Mouse (Mus musculus): ENCODE measurements around the gene Krtap10-4. TPM values are rescaled to one million over a fixed set of nuclear protein-coding genes. Genes with fewer than 3 reads are reported as not detected.
A peak's percentile ranks its signal among the peaks of the same experiment; 100 is the strongest.

Gene Krtap10-4
- not detected in 2 replicates for total RNA-seq (2017)

GRCm38 (mm10) chr10:77826951-77827350 lies at the start of gene Krtap10-4:
Gene Krtap10-4, minus strand, starts transcription at chr10:77827095.
- no peak for ATAC-seq (replicated peaks in 1 of 2; ENCODE audit: insufficient read depth in 1 of 2, low FRiP score in 2 of 2, low TSS enrichment in 1 of 2, low read depth in 1 of 2, poor library complexity in 2 of 2, severe bottlenecking in 2 of 2)

- no peak for ATAC-seq (replicated peaks in 1 of 2; ENCODE audit: insufficient read depth in 1 of 2, low FRiP score in 2 of 2, low TSS enrichment in 1 of 2, low read depth in 1 of 2, poor library complexity in 2 of 2, severe bottlenecking in 2 of 2)
Observed at GRCm38 (mm10) chr10:77869651-77870050, 42.8 kb upstream of the Krtap10-4 start.

DNA sequence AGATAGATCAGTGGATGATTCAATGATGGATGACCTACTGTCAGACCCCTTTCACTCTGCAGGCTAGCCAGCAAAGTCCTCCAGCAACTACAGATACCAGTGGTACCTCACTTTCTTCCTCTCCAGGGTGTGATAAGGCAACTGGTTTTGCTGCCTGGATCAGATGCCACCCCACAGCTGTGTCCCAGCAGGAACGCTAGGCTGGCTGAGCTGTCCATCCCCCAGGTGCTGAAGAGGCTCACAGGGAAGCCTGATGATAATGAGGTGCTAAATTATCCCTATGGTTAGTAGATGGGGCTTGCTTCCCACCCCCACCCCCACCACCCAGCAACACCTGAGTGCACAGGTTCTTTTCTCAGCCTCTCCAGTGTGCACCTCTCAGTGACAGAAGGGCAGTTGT lies 40.7 kb upstream of the Krtap10-4 start:
- ATAC-seq (replicated peaks in 1 of 2; ENCODE audit: insufficient read depth in 1 of 2, low FRiP score in 2 of 2, low TSS enrichment in 1 of 2, low read depth in 1 of 2, poor library complexity in 2 of 2, severe bottlenecking in 2 of 2) = no peak

DNA sequence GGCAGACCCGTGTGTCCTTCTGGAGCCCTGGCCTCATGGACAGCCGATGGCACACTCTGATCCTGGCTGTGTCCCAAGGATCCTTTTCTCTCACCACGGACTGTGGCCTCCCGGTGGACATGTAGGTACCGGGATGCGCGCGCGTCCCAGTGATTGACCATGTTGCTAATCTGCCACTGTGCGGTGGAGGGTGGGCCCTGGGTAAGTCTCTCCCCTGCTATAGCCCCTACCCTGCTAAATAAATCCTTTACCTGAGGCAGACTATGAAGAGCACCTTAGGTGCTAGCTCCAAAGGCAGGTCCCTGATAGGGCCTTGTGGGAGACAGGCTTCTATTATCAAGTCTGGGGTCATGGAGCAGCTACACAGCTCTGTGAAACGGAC lies 37.9 kb upstream of the Krtap10-4 start:
- no peak for ATAC-seq (replicated peaks in 1 of 2; ENCODE audit: insufficient read depth in 1 of 2, low FRiP score in 2 of 2, low TSS enrichment in 1 of 2, low read depth in 1 of 2, poor library complexity in 2 of 2, severe bottlenecking in 2 of 2)

DNA sequence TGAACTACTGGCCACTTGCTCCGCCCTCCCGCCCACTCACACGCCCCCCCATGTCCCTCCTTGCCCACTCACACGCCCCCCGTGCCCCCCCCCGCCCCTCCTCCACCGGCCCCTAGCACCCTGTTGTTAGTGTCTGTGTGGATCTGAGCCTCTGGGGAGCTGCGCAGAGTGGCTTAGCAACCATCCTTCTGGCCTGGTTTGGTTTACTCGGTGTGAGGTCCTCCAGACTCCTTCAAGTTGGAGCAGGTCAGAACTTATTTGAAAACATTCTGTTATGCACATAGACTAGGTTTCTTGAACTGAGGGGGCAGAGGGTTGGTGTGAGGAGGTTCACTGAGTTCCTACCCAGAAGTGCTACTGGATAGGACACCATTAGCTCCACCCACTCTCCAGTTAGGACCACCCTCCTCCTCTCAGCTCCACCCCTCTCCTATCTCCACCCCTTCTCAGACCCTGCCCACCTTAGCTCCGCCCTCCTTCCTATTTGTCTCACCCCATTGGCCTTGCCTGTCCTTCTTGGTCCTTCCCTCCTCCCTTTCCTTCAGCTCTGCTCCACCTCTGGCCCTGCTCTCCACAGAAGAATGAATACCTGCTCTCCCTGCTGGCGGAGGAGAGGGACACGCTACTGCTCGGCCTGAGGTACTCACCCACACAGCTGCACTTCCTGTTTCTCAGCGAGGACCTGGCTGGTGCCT lies 37.3 kb upstream of the Krtap10-4 start:
- peak; percentile 97 to 98 for ATAC-seq (replicated peaks in 1 of 2; ENCODE audit: insufficient read depth in 1 of 2, low FRiP score in 2 of 2, low TSS enrichment in 1 of 2, low read depth in 1 of 2, poor library complexity in 2 of 2, severe bottlenecking in 2 of 2)

- no peak for ATAC-seq (replicated peaks in 1 of 2; ENCODE audit: insufficient read depth in 1 of 2, low FRiP score in 2 of 2, low TSS enrichment in 1 of 2, low read depth in 1 of 2, poor library complexity in 2 of 2, severe bottlenecking in 2 of 2)
Observed at GRCm38 (mm10) chr10:77861675-77862074, 34.8 kb upstream of the Krtap10-4 start, which contains the start of gene Gm3285. Gene Gm3285, plus strand, starts transcription at chr10:77861975.

GRCm38 (mm10) chr10:77852559-77852958 lies 25.7 kb upstream of the Krtap10-4 start, which contains the start of gene Gm10318:
Gene Gm10318, plus strand, starts transcription at chr10:77852859.
- ATAC-seq (replicated peaks in 1 of 2; ENCODE audit: insufficient read depth in 1 of 2, low FRiP score in 2 of 2, low TSS enrichment in 1 of 2, low read depth in 1 of 2, poor library complexity in 2 of 2, severe bottlenecking in 2 of 2) = no peak

DNA sequence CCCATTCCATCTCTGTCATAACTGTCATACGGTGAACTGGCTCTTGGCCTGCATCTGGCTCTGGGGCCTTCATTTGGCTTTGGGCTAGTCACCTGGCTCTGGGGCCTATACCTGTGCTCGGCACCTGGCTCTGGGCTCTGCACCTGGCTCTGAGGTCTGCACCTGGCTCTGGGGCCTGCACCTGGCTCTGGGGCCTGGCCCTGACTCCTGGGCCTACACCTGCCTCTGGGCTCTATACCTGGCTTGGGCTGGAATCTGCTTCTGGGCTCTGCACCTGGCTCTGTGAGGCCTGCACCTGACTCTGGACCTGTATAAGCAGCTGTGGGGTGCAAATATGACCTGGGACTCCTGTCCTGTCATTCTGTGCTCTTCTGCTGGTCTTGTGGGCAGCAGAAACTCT lies 20.6 kb upstream of the Krtap10-4 start:
- no peak for ATAC-seq (replicated peaks in 1 of 2; ENCODE audit: insufficient read depth in 1 of 2, low FRiP score in 2 of 2, low TSS enrichment in 1 of 2, low read depth in 1 of 2, poor library complexity in 2 of 2, severe bottlenecking in 2 of 2)

- no peak for ATAC-seq (replicated peaks in 1 of 2; ENCODE audit: insufficient read depth in 1 of 2, low FRiP score in 2 of 2, low TSS enrichment in 1 of 2, low read depth in 1 of 2, poor library complexity in 2 of 2, severe bottlenecking in 2 of 2)
Observed at GRCm38 (mm10) chr10:77846961-77847360, 20.1 kb upstream of the Krtap10-4 start.

DNA sequence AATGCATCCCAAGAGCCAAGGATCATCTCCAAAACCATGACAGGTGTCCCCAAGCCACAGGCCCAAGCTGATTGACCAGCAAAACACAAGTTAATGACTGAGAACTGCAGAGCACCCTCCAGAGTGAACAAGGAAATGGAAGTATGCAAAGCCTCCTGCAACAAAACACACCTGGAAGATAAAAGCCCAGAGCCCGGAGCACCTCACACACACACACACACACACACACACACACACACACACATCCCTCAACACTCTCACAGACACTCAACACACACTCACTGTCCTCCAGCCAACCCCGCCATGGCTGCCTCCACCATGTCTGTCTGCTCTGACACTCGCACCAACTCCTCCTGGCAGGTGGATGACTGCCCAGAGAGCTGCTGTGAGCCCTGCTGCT lies 19.6 kb upstream of the Krtap10-4 start, which contains the start of gene Gm36176:
Gene Gm36176, plus strand, starts transcription at position 301 of the 400 bp plus-strand sequence.
- ATAC-seq (replicated peaks in 1 of 2; ENCODE audit: insufficient read depth in 1 of 2, low FRiP score in 2 of 2, low TSS enrichment in 1 of 2, low read depth in 1 of 2, poor library complexity in 2 of 2, severe bottlenecking in 2 of 2) = no peak

DNA sequence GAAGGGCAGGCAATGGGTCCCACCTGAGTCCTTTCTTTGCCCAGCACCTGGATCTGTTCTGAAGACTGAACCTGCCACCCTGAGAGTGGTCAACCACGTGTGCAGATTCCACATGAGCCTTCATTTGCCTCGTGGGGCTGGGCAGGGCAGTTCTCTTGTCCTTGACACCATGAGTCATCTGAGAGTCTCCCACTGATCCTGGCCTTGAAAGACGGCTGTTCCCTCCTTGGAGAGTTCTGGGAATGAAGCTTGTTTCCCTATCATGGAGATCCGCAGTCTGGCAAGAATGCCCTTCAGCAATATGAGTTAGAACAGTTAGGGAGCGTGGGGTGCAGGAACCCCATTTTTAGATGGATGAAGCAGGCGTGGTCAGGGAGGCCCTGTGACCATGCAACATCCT lies 12.1 kb upstream of the Krtap10-4 start:
- ATAC-seq (replicated peaks in 1 of 2; ENCODE audit: insufficient read depth in 1 of 2, low FRiP score in 2 of 2, low TSS enrichment in 1 of 2, low read depth in 1 of 2, poor library complexity in 2 of 2, severe bottlenecking in 2 of 2) = no peak

- ATAC-seq (replicated peaks in 1 of 2; ENCODE audit: insufficient read depth in 1 of 2, low FRiP score in 2 of 2, low TSS enrichment in 1 of 2, low read depth in 1 of 2, poor library complexity in 2 of 2, severe bottlenecking in 2 of 2) = no peak
Observed at GRCm38 (mm10) chr10:77835647-77836046, 8.8 kb upstream of the Krtap10-4 start, which contains the start of gene Krtap10-10. Gene Krtap10-10, plus strand, starts transcription at chr10:77835947.

DNA sequence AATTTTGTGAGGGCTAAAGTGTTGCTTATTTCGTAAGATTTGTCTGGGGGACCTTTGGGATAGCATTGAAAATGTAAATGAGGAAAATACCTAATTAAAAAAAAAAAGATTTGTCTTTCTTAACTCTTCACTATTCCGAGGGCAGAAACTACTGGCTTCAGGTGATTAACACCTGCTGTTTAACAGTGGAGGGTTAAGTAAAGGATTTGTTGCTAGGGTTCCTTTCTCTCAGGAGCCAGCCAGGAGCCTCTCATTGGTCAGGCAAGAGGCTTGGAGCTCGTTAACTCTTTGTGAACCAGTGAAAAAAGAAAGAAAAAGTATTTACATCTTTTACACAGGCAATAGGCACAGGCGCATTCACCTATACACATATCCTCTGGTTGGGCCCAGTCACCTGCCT lies 7.7 kb downstream of the Krtap10-4 start:
- no peak for ATAC-seq (replicated peaks in 1 of 2; ENCODE audit: insufficient read depth in 1 of 2, low FRiP score in 2 of 2, low TSS enrichment in 1 of 2, low read depth in 1 of 2, poor library complexity in 2 of 2, severe bottlenecking in 2 of 2)

GRCm38 (mm10) chr10:77818523-77818922 lies 8.4 kb downstream of the Krtap10-4 start:
- ATAC-seq (replicated peaks in 1 of 2; ENCODE audit: insufficient read depth in 1 of 2, low FRiP score in 2 of 2, low TSS enrichment in 1 of 2, low read depth in 1 of 2, poor library complexity in 2 of 2, severe bottlenecking in 2 of 2) = no peak

- peak in 1 of 2 experiments; percentile 32; a peak in 1 of 4 replicates for ATAC-seq (replicated peaks in 1 of 2; ENCODE audit: insufficient read depth in 1 of 2, low FRiP score in 2 of 2, low TSS enrichment in 1 of 2, low read depth in 1 of 2, poor library complexity in 2 of 2, severe bottlenecking in 2 of 2)
Observed at GRCm38 (mm10) chr10:77815514-77815913, 11.4 kb downstream of the Krtap10-4 start.

DNA sequence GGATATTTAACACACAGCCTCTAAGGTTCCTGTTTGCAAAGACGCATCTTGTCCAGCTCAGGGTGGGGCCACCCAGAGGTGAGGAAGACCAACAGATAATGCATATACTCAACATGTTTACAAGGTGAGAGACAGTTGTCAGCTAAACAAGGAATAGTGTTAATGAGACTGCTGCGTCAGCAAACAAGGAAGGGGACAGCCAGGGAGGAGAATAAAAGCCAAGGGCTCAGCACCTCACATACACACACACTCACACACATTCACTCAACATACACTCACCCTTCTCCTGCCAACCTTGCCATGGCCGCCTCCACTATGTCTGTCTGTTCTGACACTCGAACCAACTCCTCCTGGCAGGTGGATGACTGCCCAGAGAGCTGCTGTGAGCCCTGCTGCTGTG lies 12.5 kb downstream of the Krtap10-4 start, which contains the start of gene Gm2696:
Gene Gm2696, plus strand, starts transcription at position 301 of the 400 bp plus-strand sequence.
- no peak for ATAC-seq (replicated peaks in 1 of 2; ENCODE audit: insufficient read depth in 1 of 2, low FRiP score in 2 of 2, low TSS enrichment in 1 of 2, low read depth in 1 of 2, poor library complexity in 2 of 2, severe bottlenecking in 2 of 2)

- ATAC-seq (replicated peaks in 1 of 2; ENCODE audit: insufficient read depth in 1 of 2, low FRiP score in 2 of 2, low TSS enrichment in 1 of 2, low read depth in 1 of 2, poor library complexity in 2 of 2, severe bottlenecking in 2 of 2) = no peak
Observed at GRCm38 (mm10) chr10:77811743-77812142, 15.2 kb downstream of the Krtap10-4 start, which contains the start of gene Gm9507. Gene Gm9507, minus strand, starts transcription at chr10:77811843.

DNA sequence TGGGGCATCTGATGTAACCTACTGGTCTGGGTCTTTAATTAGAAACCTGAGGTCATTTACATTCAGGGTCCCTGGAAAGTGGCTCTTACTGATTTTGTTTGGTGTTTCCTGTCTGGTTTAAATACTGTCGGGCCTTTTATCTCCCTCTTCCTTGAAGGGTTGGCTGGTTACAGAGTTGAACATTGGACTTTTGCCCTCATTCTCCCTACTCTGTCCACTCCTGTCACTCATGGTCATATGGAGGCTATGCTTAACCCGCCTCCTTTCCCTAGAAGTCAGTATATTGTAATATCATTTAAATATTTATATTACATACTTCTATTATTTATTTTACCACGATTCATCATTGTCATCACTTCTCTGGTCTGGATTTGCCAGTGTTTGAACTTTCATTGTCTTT lies 22.8 kb downstream of the Krtap10-4 start:
- no peak for ATAC-seq (replicated peaks in 1 of 2; ENCODE audit: insufficient read depth in 1 of 2, low FRiP score in 2 of 2, low TSS enrichment in 1 of 2, low read depth in 1 of 2, poor library complexity in 2 of 2, severe bottlenecking in 2 of 2)

All from hematopoietic stem cell, adult 5-6 weeks (primary cell).